Mouse (Mus musculus): ENCODE measurements around the gene Slc6a17.

Slc6a17 gene

GRCm38 (mm10) chr3:107517631-107518108 lies at the start of gene Slc6a17:
Slc6a17 (minus strand) TSS chr3:107518018.
- peak; percentile 16 for DNase-seq (ENCODE audit: low read depth, low spot score)

- no peak for DNase-seq (ENCODE audit: low read depth, low spot score)
Measured at GRCm38 (mm10) chr3:107565331-107565730, 47.5 kb upstream of the Slc6a17 start.

GRCm38 (mm10) chr3:107563880-107564279 lies 46.1 kb upstream of the Slc6a17 start:
- no peak for DNase-seq (ENCODE audit: low read depth, low spot score)

GRCm38 (mm10) chr3:107562591-107562990 lies 44.8 kb upstream of the Slc6a17 start:
- DNase-seq (ENCODE audit: low read depth, low spot score): no peak

GRCm38 (mm10) chr3:107562104-107562503 lies 44.3 kb upstream of the Slc6a17 start:
- no peak for DNase-seq (ENCODE audit: low read depth, low spot score)

- peak; percentile 17 for DNase-seq (ENCODE audit: low read depth, low spot score)
Measured at GRCm38 (mm10) chr3:107559183-107559582, 41.4 kb upstream of the Slc6a17 start.

- no peak for DNase-seq (ENCODE audit: low read depth, low spot score)
Measured at GRCm38 (mm10) chr3:107558740-107559139, 40.9 kb upstream of the Slc6a17 start.

GRCm38 (mm10) chr3:107554842-107555241 lies 37.0 kb upstream of the Slc6a17 start, which contains the start of gene Ubl4b:
Ubl4b (minus strand) TSS chr3:107555073.
- DNase-seq (ENCODE audit: low read depth, low spot score): no peak

- DNase-seq (ENCODE audit: low read depth, low spot score): peak; percentile 63
Measured at GRCm38 (mm10) chr3:107550409-107551049, 32.7 kb upstream of the Slc6a17 start.

GRCm38 (mm10) chr3:107546956-107547355 lies 29.1 kb upstream of the Slc6a17 start:
- no peak for DNase-seq (ENCODE audit: low read depth, low spot score)

GRCm38 (mm10) chr3:107545716-107546412 lies 28.0 kb upstream of the Slc6a17 start:
- DNase-seq (ENCODE audit: low read depth, low spot score): no peak

- DNase-seq (ENCODE audit: low read depth, low spot score): no peak
Measured at GRCm38 (mm10) chr3:107545278-107545677, 27.5 kb upstream of the Slc6a17 start.

- DNase-seq (ENCODE audit: low read depth, low spot score): no peak
Measured at GRCm38 (mm10) chr3:107543158-107544080, 25.6 kb upstream of the Slc6a17 start.

GRCm38 (mm10) chr3:107542584-107542983 lies 24.8 kb upstream of the Slc6a17 start:
- no peak for DNase-seq (ENCODE audit: low read depth, low spot score)

- DNase-seq (ENCODE audit: low read depth, low spot score): no peak
Measured at GRCm38 (mm10) chr3:107537504-107537889, 19.7 kb upstream of the Slc6a17 start.

- DNase-seq (ENCODE audit: low read depth, low spot score): peak; percentile 4
Measured at GRCm38 (mm10) chr3:107536810-107537503, 19.1 kb upstream of the Slc6a17 start.

- no peak for DNase-seq (ENCODE audit: low read depth, low spot score)
Measured at GRCm38 (mm10) chr3:107534951-107535350, 17.1 kb upstream of the Slc6a17 start.

GRCm38 (mm10) chr3:107533532-107533931 lies 15.7 kb upstream of the Slc6a17 start:
- DNase-seq (ENCODE audit: low read depth, low spot score): no peak

- DNase-seq (ENCODE audit: low read depth, low spot score): no peak
Measured at GRCm38 (mm10) chr3:107530581-107530980, 12.8 kb upstream of the Slc6a17 start.

GRCm38 (mm10) chr3:107529182-107529581 lies 11.4 kb upstream of the Slc6a17 start:
- no peak for DNase-seq (ENCODE audit: low read depth, low spot score)

- DNase-seq (ENCODE audit: low read depth, low spot score): no peak
Measured at GRCm38 (mm10) chr3:107528401-107529118, 10.7 kb upstream of the Slc6a17 start.

Data from ES-CJ7 (cell line).